Mouse (Mus musculus): ENCODE data around the gene Fam234b. TPM values are rescaled to one million over a fixed set of nuclear protein-coding genes. Genes with fewer than 3 reads are reported as not detected.

Gene Fam234b
- total RNA-seq, 2 experiments from 2014 or later: 183 to 192 TPM

DNA sequence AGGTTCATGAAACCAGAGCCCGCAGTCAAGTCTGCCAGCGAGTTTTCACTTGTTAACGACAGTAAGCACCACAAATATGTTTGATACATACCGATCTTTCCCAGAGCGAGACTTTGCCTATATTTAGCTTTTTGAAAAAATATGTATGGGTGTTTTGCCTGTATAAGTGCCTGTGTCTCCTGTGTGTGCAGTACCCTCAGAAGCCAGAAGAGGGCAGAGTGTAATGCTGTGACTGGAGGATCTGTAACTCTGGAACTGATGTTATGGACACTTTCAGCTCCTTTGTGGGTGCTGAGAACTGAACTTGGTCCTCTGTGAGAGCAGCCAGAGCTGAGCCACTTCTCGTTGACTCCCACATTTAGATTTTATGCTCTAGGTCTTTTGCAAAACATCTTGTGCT is 66.4 kb downstream of the Fam234b start:
- DNase-seq (ENCODE audit: low spot score in 2 of 2): no peak

DNA sequence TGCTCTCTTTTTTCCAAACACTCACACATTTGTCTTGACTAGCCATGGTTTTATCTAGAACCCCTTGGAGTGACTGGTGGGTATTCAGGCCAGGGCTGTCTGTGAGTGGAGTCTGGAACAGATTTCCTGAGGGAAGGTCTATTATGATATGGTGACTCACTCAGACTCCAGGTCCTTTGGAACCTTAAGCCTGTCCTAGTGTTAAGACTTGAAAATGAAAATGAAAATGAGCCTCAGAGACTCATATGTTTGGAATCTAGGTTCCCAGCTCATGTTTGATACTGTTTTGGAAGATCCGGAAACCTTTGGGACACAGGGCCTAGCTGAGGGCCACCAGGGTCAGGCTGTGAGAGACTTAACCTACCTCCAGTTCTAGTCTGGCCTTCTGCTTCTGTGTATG is 68.3 kb downstream of the Fam234b start:
- DNase-seq (ENCODE audit: low spot score in 2 of 2): no peak

DNA sequence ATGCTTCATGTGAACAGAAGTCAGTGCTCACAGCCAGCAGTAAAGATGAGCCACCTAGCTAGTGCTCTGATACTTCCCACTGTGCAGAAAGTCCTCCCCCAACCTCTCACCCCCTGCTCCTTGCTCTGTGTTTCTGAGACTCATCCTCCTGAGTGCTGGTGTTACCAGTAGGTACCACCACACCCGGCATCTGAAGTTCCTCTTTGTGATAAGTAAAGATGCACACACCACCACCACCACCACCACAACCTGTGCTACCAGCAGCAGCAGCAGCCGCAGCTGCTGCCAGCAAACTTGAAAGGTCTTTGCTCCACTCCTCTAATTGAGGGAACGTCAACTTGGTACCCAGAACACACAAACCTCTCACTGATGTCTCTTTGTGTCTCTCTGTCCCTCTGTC is 69.4 kb downstream of the Fam234b start:
- no peak for DNase-seq (ENCODE audit: low spot score in 2 of 2)

DNA sequence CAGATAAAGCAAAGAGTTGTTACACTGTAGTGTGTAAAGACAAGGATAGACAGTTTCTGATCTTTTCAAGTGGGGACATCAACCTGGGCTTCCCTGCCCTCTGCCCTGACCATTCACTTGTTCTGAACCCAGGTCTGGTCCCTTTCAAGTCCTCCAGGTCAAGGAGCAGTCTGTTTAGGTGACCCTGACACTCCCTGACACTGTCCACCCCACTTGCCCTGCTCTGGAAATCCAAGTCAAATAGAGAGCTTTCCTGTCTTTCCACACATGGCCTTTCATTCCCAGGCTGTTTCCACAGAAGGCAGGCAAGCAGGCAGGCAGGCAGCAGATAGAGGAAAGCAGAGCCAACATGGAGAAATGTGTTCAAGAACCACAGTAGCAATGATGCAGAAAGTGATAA is 70.6 kb downstream of the Fam234b start:
- no peak for DNase-seq (ENCODE audit: low spot score in 2 of 2)

DNA sequence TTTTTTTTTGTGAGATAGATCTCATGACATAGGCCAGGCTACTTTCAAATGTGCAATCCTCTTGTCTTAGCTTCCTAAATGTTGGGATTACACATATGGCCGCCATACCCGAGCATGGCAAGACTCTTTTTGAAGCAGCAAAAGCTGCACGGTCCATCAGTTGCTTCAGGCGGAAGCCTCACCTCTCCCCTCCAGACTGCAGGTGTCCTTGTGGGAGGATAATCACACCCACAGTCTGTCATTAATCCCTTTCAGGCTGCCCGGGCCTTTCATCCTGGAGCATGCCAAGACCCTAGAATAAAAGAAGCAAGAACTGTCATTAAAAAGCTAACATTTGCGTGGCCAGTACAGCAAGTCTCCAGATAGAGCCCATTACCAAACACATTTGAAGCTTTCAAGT is 71.8 kb downstream of the Fam234b start:
- DNase-seq (ENCODE audit: low spot score in 2 of 2): no peak

DNA sequence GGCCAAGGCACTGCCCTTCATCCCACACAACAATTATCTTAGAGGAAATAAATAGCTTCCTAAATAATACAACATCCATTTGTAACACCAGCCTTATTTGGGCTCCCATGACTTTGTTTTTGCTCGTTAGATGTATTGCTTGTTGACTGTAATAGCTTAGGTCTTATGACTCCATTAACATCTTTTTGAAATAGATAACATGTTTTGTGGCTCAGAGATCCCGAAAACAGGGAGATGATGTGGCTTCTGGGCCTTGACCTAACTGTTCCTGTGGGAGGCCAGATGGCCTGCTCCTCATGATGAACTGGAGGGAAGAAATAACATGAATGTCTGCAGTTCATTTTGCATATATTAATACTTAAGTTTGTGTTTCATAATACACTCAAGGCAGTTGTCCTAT is 74.0 kb downstream of the Fam234b start:
- no peak for DNase-seq (ENCODE audit: low spot score in 2 of 2)

DNA sequence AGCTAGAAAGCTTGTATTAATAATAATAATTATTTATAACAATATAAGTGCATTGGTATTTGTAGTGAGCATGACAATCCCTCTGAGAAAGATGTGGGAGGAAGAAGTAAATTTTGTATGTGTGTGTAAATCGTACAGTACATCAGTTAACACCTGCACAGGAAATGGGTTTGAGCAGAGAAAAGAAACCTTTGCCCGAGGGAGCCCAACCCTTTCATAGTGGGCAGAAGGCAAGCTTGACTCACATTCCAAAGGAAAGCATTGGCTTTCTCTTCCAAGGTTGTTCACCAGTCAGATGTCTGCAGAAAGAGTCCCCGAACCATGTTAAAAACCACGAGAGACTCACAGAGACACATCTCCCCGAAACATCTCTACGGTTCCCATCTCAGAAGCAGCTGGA is 75.3 kb downstream of the Fam234b start:
- DNase-seq (ENCODE audit: low spot score in 2 of 2): no peak

DNA sequence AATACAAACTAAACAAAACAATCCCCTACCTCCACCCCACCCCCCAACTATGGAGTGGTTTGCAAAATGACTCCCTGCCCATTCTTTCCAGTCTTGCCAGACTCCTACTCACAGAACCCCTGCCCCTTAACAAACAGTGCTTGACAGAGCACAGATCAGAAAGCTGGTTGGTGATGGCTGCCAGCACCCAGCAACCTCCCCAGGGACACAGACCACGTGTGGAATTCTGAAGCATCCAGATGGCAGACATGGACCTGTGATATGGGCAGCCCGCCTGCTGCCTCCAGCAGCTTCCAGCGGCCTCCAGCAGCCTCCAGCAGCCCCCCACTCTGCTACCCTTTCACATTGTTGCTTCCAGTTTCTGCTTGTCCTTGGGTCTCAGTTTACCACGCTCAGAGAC is 77.5 kb downstream of the Fam234b start:
- DNase-seq (ENCODE audit: low spot score in 2 of 2): no peak

DNA sequence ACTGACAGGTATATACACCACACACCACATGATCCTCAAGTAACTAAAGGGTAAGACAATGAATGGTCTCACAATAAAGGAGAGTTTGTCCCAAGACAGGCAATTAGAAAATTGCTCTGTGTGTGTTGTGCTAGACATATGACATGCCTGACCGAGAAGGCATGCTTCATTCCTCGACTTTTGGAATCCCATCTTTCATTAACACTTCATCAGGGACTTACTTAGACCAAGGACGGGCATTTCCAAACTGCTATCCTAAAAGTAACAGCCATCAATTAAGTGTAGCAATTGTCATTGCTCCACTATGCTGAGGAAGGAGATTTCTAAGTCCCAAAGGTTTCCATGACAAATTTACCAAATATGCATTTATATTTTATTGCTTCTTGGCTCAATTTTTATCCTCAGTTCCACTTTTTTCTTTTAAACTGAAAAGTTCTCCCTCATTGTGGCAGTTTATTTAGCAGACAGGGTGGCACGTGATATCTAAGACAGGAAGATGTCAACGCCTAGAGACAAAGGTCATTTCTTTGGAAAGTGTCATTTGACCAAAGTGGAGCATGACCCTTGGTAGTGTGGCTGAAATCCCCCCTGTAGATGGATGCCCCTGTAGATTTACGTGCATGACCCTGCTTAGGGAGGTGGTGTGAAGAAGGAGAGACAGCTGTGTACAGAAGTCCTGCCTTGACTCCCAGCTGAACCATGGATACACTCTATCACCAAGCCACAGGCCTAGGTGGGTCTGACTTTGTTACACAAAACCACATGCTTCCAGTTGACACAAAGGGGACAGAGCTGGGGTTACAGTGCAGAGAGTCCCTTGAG is 78.9 kb downstream of the Fam234b start:
- DNase-seq (ENCODE audit: low spot score in 2 of 2): no peak

DNA sequence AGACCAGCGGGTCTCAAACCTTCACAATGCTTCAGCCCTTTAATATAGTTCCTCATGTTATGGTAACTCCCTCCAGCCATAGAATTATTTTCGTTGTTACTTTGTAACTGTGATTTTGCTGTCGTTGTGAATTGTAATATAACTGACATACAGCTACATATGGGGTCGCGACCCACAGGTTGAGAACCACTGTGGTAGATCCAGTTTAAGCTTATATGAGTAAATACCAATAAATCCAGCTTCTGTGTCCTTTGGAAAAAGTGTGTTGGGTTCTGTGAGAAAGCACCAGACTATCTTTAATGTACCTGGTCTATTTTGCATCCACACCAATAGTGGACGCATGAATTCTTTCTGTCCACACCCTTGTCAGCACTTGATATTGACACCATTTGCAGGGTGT is 80.5 kb downstream of the Fam234b start:
- no peak for DNase-seq (ENCODE audit: low spot score in 2 of 2)

DNA sequence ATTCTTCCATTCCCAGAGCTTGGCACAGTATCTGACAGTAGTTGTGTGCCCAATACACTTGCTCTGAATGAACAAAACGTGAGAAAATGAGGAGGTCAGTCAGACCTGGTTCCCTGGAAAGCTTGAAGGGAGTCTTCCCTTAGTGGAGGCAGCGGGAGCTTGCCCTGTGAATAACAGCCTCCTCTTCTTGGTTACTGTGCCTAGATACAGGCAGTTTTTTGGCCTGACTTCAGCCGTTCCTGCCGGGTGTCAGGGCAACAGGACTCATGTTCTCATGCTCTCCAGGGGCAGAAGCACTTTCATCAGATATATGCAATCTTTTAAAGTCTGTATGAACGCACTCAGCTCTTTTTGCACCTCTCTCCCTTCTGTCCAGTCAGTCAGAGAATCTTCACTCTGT is 81.5 kb downstream of the Fam234b start:
- no peak for DNase-seq (ENCODE audit: low spot score in 2 of 2)

DNA sequence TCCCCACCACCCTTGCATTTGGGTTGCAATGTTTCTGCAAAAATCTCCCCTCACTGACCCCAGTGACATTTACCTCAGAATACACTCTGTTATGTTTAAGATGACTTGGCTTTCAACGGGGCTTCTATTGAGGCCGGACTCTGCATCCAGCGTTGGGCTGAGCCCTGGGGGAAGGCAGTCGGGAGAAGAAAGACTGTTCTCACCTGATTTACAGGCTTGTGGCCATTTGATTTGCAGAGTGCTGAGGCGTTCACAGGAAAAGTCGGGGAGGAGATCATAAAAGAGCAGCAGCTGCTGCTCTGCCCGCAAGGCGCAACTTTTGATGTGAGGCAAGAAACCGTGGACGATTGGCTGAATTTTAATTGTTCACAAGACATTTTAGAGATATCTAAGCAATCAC is 82.1 kb downstream of the Fam234b start:
- no peak for DNase-seq (ENCODE audit: low spot score in 2 of 2)

DNA sequence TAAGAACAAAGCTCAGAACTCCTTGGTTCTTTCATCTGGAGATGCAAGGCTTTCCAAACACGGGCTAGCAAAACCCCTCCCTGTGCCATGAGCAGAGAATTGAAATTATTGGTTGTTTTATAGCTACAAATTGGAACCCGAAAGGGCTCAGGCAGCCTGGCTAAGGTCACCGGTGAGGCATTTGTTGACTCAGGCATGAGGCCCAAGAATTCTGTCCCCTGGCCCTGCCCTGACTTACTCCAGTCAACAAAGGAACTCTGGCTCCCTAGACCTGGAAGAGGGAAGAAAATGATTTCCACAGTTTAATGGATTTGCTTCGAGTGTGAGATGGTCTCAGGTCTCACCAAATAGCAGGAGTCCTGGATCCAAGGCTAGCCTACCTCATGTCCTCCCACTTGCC is 94.6 kb downstream of the Fam234b start:
- DNase-seq (ENCODE audit: low spot score in 2 of 2): no peak

DNA sequence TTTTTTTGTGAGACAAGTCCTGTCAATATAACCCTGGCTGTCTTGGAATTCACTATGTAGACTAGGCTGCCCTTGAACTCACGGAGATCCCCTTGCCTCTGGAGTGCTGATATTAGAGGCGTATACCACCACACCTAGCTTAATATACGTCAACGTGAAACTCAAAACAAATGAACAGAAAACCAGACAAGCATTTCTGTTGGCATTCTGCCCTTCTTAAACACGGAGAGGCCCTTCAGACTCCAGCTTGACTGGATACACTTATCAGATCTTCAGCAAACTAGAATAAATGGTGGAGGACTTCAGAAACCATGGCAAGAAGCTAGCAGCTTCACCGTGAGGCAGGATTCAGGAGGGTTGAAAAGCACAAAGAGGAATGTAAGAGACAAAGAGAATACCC is 96.4 kb downstream of the Fam234b start:
- no peak for DNase-seq (ENCODE audit: low spot score in 2 of 2)

Other genes starting within 250 kb of the Fam234b start
- 1 to 10 TPM; 4.6 to 4.8 TPM for gene Apold1, start 216.3 kb upstream of the Fam234b start, total RNA-seq (2021)
- gene Ddx47, start 186.4 kb upstream of the Fam234b start, total RNA-seq (2021): 10 to 100 TPM; 58.3 to 59.1 TPM
- gene Gprc5a, start 132.3 kb upstream of the Fam234b start, total RNA-seq (2021): under 1 TPM; 0.26 to 0.79 TPM
- not detected for gene Gprc5d, start 79.7 kb upstream of the Fam234b start, total RNA-seq (2021)
- 10 to 100 TPM; 52.6 to 57.5 TPM for gene Hebp1, start within 50 bp of the Fam234b start, total RNA-seq (2021)
- not detected for gene Gsg1, start 56.4 kb downstream of the Fam234b start, total RNA-seq (2021)
- gene Pbp2, start 112.4 kb downstream of the Fam234b start, total RNA-seq (2021): not detected
- gene Emp1, start 164.6 kb downstream of the Fam234b start, total RNA-seq (2021): 1 to 10 TPM; 3.4 to 6.6 TPM

All from left cerebral cortex, adult 18-20 months (tissue).